Mouse (Mus musculus) testis, adult 2 months (tissue): ENCODE results near the gene Hmmr. TPM values are rescaled to one million over a fixed set of nuclear protein-coding genes. Genes with fewer than 3 reads are reported as not detected.

Experiments used
- H3K27ac ChIP-seq: fragments of 200-500 bp; 2 replicates; pipeline ENCODE4 v1.5.1; 2012; ENCODE audit warnings: low read depth, low read length; ENCODE audit not compliant: control insufficient read depth, insufficient read depth
- H3K27me3 ChIP-seq: fragments of 200-500 bp; 2 replicates; pipeline ENCODE4 v1.6.1; 2012; ENCODE audit warnings: mild to moderate bottlenecking, low read length, moderate library complexity; ENCODE audit not compliant: control insufficient read depth, insufficient read depth
- H3K36me3 ChIP-seq: fragments of 200-500 bp; 2 replicates; pipeline ENCODE4 v1.6.1; 2012; ENCODE audit warnings: mild to moderate bottlenecking, low read length; ENCODE audit not compliant: control insufficient read depth, insufficient read depth
- H3K4me1 ChIP-seq: fragments of 200-500 bp; 2 replicates; pipeline ENCODE4 v1.6.1; 2012; ENCODE audit warnings: low read length; ENCODE audit not compliant: control insufficient read depth, insufficient read depth
- H3K4me3 ChIP-seq: fragments of 200-500 bp; 2 replicates; pipeline ENCODE4 v1.5.1; 2012; ENCODE audit warnings: low read depth, mild to moderate bottlenecking, low read length, moderate library complexity, mixed read lengths; ENCODE audit not compliant: control insufficient read depth
- CTCF ChIP-seq: fragments of 200-500 bp; IDR thresholded peaks from 2 replicates; pipeline ENCODE4 v1.5.1; 2012; ENCODE audit warnings: low read depth, mild to moderate bottlenecking, inconsistent platforms, low read length, moderate library complexity; ENCODE audit not compliant: control insufficient read depth, insufficient read depth, insufficient replicate concordance
- POLR2A ChIP-seq: fragments of 200-500 bp; IDR thresholded peaks from 2 replicates; pipeline ENCODE4 v1.6.1; 2012; ENCODE audit warnings: low read depth, mild to moderate bottlenecking, inconsistent platforms, low read length, moderate library complexity; ENCODE audit not compliant: control insufficient read depth
- polyA plus RNA-seq: library from polyadenylated mRNA; depleted of rRNA; stranded (reverse); fragments of >200 nt; gene quantifications from 2 replicates; pipeline ENCODE4 v1.2.3, GENCODE M21; 2012

The Hmmr gene
- polyA plus RNA-seq, 1 experiment, result 6.8 TPM

GRCm38 (mm10) chr11:40694311-40695087 lies 38.7 kb downstream of the Hmmr start:
- H3K4me1 ChIP-seq, result peaks cover 15% of the 10 kb centered on the region
- H3K27ac ChIP-seq, result peak overlapping the region; percentile 90
- H3K4me3 ChIP-seq, result peak overlapping the region; percentile 93
- TF ChIP-seq POLR2A, result peak; percentile 12; the same call in 1 of the 2 replicates
- TF ChIP-seq CTCF, result no peak
- no peaks in the 10 kb centered on the region for H3K36me3 ChIP-seq
- no peaks in the 10 kb centered on the region for H3K27me3 ChIP-seq

DNA sequence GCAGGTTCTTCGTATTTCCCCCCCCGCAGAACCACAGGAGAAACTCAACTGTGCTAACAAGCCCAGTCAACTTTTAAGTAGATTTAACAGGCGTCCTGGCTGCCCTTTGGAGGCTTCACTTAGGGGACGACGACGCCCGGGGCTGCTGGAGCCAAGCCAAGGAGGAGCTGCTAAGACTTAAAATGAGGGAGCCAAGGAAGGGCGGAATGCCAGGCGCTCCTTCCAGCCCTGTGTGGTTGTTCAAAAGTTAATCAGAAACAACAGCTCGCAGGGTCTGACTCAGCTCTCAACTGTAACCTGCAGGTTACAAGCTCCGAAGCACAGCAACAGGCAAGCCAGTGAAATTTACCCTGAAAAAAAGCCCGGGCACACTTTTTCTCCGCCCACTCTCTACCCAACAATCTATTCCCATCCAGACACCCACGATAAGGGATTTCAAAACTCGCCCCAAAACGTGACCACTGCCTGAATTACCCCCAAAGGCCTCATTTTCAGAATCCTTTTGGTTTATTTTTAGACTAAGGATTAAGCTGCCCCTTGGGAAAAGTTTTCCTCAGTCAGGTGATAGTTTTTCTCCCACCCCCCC lies 39.8 kb downstream of the Hmmr start:
- H3K36me3 ChIP-seq, result no peaks in the 10 kb centered on the region
- TF ChIP-seq CTCF (no peak), POLR2A (no peak)
- peaks cover 15% of the 10 kb centered on the region for H3K4me1 ChIP-seq
- peak overlapping the region; percentile 61 for H3K4me3 ChIP-seq
- no peaks in the 10 kb centered on the region for H3K27me3 ChIP-seq
- H3K27ac ChIP-seq, result peak overlapping the region; percentile 83

DNA sequence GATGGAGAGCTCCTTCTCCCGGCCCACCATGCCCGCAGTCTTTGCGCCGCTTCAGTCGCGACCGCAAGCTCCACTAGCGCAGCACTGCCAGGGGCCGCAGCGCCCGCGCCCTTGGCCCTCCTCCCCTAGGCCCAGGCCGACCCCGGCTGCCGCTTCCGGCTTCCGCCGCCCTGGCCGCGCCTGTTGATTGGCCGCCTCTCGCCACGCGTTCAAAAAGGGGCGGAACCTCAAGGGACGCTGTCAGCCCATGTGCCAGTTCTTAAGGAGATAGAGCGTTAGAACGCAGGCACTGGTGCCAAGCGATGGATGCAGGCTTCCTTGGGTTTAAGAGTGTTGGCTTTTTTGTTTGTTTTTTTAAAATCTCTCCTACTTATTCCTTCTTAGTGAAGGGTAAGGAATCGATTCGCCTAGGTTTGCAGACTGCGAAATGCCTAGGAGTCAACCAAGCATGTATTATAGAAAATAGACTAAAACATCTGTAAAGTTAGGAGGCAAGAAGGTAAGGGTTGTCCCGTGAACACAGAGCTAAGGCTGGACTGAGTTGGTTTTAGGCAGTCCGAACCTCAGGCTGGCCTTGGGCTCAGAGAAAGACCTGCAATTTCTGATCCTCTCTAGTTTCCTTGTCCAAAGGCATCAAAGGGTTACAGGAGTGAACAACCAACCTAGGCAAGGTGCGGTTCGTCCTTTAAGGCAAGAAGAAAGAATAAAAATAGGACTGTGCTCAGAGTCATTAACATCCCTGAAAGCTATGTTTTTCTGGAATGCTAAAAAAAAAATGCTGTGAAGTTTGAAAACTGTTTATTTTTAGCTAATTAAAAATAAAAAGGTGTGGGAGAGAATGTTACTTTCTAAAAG lies 40.5 kb downstream of the Hmmr start:
- Histone ChIP-seq H3K27ac (peak overlapping the region; percentile 83), H3K4me1 (peaks cover 15% of the 10 kb centered on the region)
- TF ChIP-seq POLR2A (peak; percentile 76), CTCF (no peak)

GRCm38 (mm10) chr11:40692101-40692509 lies 41.1 kb downstream of the Hmmr start:
- no peaks in the 10 kb centered on the region for H3K27me3 ChIP-seq
- H3K36me3 ChIP-seq, result no peaks in the 10 kb centered on the region
- peak overlapping the region; percentile 95 for H3K4me3 ChIP-seq
- peak overlapping the region; percentile 76 for H3K27ac ChIP-seq
- H3K4me1 ChIP-seq, result peaks cover 15% of the 10 kb centered on the region
- TF ChIP-seq POLR2A, result no peak
- TF ChIP-seq CTCF, result no peak

More for the DNA sequence above, 40.5 kb downstream of the Hmmr start:
- H3K4me3 ChIP-seq, result peak overlapping the region; percentile 95
- H3K27me3 ChIP-seq, result no peaks in the 10 kb centered on the region
- H3K36me3 ChIP-seq, result no peaks in the 10 kb centered on the region

DNA sequence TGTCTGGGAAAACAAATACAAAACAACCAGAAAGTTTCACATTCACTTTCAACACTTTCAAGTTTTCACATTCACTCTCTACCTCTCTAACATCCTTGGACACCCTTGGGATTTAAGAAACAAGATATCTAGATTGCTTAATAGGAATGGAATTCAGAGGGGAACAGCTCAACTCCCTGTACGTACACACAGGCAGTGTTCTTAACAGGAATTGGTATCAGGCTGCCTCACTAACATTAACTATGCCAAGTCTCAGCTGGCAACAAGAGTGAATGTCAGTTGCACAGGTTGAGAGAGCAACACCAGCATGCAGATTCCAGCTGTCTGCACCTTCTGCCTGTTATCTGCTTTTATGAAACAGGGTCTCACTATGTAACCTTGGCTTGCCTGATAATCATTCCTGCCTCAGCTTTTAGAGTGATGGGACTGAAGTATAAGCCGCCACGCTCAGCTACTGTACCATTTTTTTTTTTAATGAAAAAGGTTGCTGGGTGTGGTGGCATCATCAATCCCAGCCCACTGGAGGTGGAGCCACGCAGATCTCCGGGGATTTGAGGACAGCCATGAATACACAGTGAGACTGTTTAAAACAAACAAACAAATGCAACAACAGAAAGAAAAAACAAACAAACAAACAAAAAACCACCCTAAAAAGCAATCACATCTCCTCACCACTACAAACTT lies 42.6 kb downstream of the Hmmr start:
- Histone ChIP-seq H3K4me3 (no peak overlapping the region), H3K27ac (no peak overlapping the region), H3K4me1 (peaks cover 15% of the 10 kb centered on the region), H3K27me3 (no peaks in the 10 kb centered on the region), H3K36me3 (no peaks in the 10 kb centered on the region)
- no peak for TF ChIP-seq CTCF
- no peak for TF ChIP-seq POLR2A

- TF ChIP-seq POLR2A, result no peak
- no peak for TF ChIP-seq CTCF
- H3K27ac ChIP-seq, result no peak overlapping the region
- no peaks in the 10 kb centered on the region for H3K4me1 ChIP-seq
- no peak overlapping the region for H3K4me3 ChIP-seq
- H3K27me3 ChIP-seq, result no peaks in the 10 kb centered on the region
- H3K36me3 ChIP-seq, result no peaks in the 10 kb centered on the region
These were observed 49.9 kb downstream of the Hmmr start for GRCm38 (mm10) chr11:40683295-40683694.
